Mouse (Mus musculus): ENCODE data around the gene Trex1. TPM values are rescaled to one million over a fixed set of nuclear protein-coding genes. Genes with fewer than 3 reads are reported as not detected.
A peak's percentile ranks its signal among the peaks of the same experiment; 100 is the strongest.

Trex1 gene
- polyA plus RNA-seq, 1 experiment, result 49.1 TPM

GRCm38 (mm10) chr9:109098366-109098765 is 38.8 kb upstream of the Trex1 start:
- peaks cover 88% of the 10 kb centered on the region for H3K27me3 ChIP-seq (replicated peaks)
- no peak overlapping the region for H3K4me3 ChIP-seq (replicated peaks)
- no peaks in the 10 kb centered on the region for H3K9me3 ChIP-seq
- peaks cover under 1% of the 10 kb centered on the region for H3K36me3 ChIP-seq (replicated peaks; ENCODE audit: low read length)
- TF ChIP-seq GATA1 (IDR thresholded peaks at IDR 0.05; ENCODE audit: borderline replicate concordance, low read length), result no peak
- TF ChIP-seq FLI1 (IDR thresholded peaks at IDR 0.05; ENCODE audit: low read length), result no peak
- H3K4me1 ChIP-seq, result peaks cover 30% of the 10 kb centered on the region

- H3K36me3 ChIP-seq (replicated peaks; ENCODE audit: low read length), result peaks cover 6% of the 10 kb centered on the region
- TF ChIP-seq GATA1 (IDR thresholded peaks at IDR 0.05; ENCODE audit: borderline replicate concordance, low read length), result no peak
- no peak for TF ChIP-seq FLI1 (IDR thresholded peaks at IDR 0.05; ENCODE audit: low read length)
- no peak overlapping the region for H3K4me3 ChIP-seq (replicated peaks)
- H3K4me1 ChIP-seq, result peaks cover 30% of the 10 kb centered on the region
- H3K27me3 ChIP-seq (replicated peaks), result peaks cover 84% of the 10 kb centered on the region
- H3K9me3 ChIP-seq, result no peaks in the 10 kb centered on the region
Measured at GRCm38 (mm10) chr9:109097831-109098230, 38.3 kb upstream of the Trex1 start.

GRCm38 (mm10) chr9:109097291-109097690 is 37.8 kb upstream of the Trex1 start:
- Histone ChIP-seq H3K36me3 (replicated peaks; ENCODE audit: low read length) (peaks cover 11% of the 10 kb centered on the region), H3K4me3 (replicated peaks) (no peak overlapping the region), H3K4me1 (peaks cover 30% of the 10 kb centered on the region), H3K9me3 (no peaks in the 10 kb centered on the region), H3K27me3 (replicated peaks) (peaks cover 79% of the 10 kb centered on the region)
- no peak for TF ChIP-seq GATA1 (IDR thresholded peaks at IDR 0.05; ENCODE audit: borderline replicate concordance, low read length)
- TF ChIP-seq FLI1 (IDR thresholded peaks at IDR 0.05; ENCODE audit: low read length), result no peak

GRCm38 (mm10) chr9:109096856-109097255 is 37.3 kb upstream of the Trex1 start:
- peaks cover 15% of the 10 kb centered on the region for H3K36me3 ChIP-seq (replicated peaks; ENCODE audit: low read length)
- no peak overlapping the region for H3K4me3 ChIP-seq (replicated peaks)
- H3K9me3 ChIP-seq, result no peaks in the 10 kb centered on the region
- peaks cover 30% of the 10 kb centered on the region for H3K4me1 ChIP-seq
- TF ChIP-seq FLI1 (IDR thresholded peaks at IDR 0.05; ENCODE audit: low read length) (no peak), GATA1 (IDR thresholded peaks at IDR 0.05; ENCODE audit: borderline replicate concordance, low read length) (no peak)
- H3K27me3 ChIP-seq (replicated peaks), result peaks cover 75% of the 10 kb centered on the region

- peaks cover 30% of the 10 kb centered on the region for H3K4me1 ChIP-seq
- peaks cover 72% of the 10 kb centered on the region for H3K27me3 ChIP-seq (replicated peaks)
- H3K4me3 ChIP-seq (replicated peaks), result no peak overlapping the region
- peaks cover 21% of the 10 kb centered on the region for H3K36me3 ChIP-seq (replicated peaks; ENCODE audit: low read length)
- H3K9me3 ChIP-seq, result no peaks in the 10 kb centered on the region
- TF ChIP-seq FLI1 (IDR thresholded peaks at IDR 0.05; ENCODE audit: low read length), result no peak
- no peak for TF ChIP-seq GATA1 (IDR thresholded peaks at IDR 0.05; ENCODE audit: borderline replicate concordance, low read length)
Measured at GRCm38 (mm10) chr9:109096251-109096661, 36.7 kb upstream of the Trex1 start.

GRCm38 (mm10) chr9:109095137-109095982 is 35.8 kb upstream of the Trex1 start, which contains the start of gene Plxnb1:
Gene Plxnb1, plus strand, starts transcription at chr9:109095389.
- no peak for TF ChIP-seq GATA1 (IDR thresholded peaks at IDR 0.05; ENCODE audit: borderline replicate concordance, low read length)
- no peak for TF ChIP-seq FLI1 (IDR thresholded peaks at IDR 0.05; ENCODE audit: low read length)
- peaks cover 26% of the 10 kb centered on the region for H3K4me1 ChIP-seq
- peak within 1 kb of the TSS; percentile 91 for H3K4me3 ChIP-seq (replicated peaks)

GRCm38 (mm10) chr9:109094553-109095136 is 35.1 kb upstream of the Trex1 start:
- peaks cover 58% of the 10 kb centered on the region for H3K27me3 ChIP-seq (replicated peaks)
- H3K9me3 ChIP-seq, result no peaks in the 10 kb centered on the region
- TF ChIP-seq GATA1 (IDR thresholded peaks at IDR 0.05; ENCODE audit: borderline replicate concordance, low read length), result no peak
- no peak for TF ChIP-seq FLI1 (IDR thresholded peaks at IDR 0.05; ENCODE audit: low read length)
- peak overlapping the region; percentile 91 for H3K4me3 ChIP-seq (replicated peaks)
- H3K4me1 ChIP-seq, result peaks cover 26% of the 10 kb centered on the region
- peaks cover 37% of the 10 kb centered on the region for H3K36me3 ChIP-seq (replicated peaks; ENCODE audit: low read length)

More at GRCm38 (mm10) chr9:109095137-109095982, 35.8 kb upstream of the Trex1 start, which contains the start of gene Plxnb1:
- Histone ChIP-seq H3K36me3 (replicated peaks; ENCODE audit: low read length) (peaks cover 30% of the 10 kb centered on the region), H3K27me3 (replicated peaks) (peaks cover 65% of the 10 kb centered on the region), H3K9me3 (no peaks in the 10 kb centered on the region)

GRCm38 (mm10) chr9:109093786-109094552 is 34.4 kb upstream of the Trex1 start:
- TF ChIP-seq FLI1 (IDR thresholded peaks at IDR 0.05; ENCODE audit: low read length) (no peak), GATA1 (IDR thresholded peaks at IDR 0.05; ENCODE audit: borderline replicate concordance, low read length) (no peak)
- peaks cover 26% of the 10 kb centered on the region for H3K4me1 ChIP-seq
- H3K9me3 ChIP-seq, result no peaks in the 10 kb centered on the region
- no peak overlapping the region for H3K4me3 ChIP-seq (replicated peaks)
- peaks cover 51% of the 10 kb centered on the region for H3K27me3 ChIP-seq (replicated peaks)
- H3K36me3 ChIP-seq (replicated peaks; ENCODE audit: low read length), result peaks cover 44% of the 10 kb centered on the region

GRCm38 (mm10) chr9:109092799-109093198 is 33.3 kb upstream of the Trex1 start:
- H3K4me1 ChIP-seq, result peaks cover 23% of the 10 kb centered on the region
- H3K4me3 ChIP-seq (replicated peaks), result no peak overlapping the region
- H3K27me3 ChIP-seq (replicated peaks), result peaks cover 39% of the 10 kb centered on the region
- no peaks in the 10 kb centered on the region for H3K9me3 ChIP-seq
- TF ChIP-seq GATA1 (IDR thresholded peaks at IDR 0.05; ENCODE audit: borderline replicate concordance, low read length), result no peak
- no peak for TF ChIP-seq FLI1 (IDR thresholded peaks at IDR 0.05; ENCODE audit: low read length)
- peaks cover 49% of the 10 kb centered on the region for H3K36me3 ChIP-seq (replicated peaks; ENCODE audit: low read length)
